24 mouse cellular contexts compared by ENCODE assay signal in genomic region chr17:29000465-29000864, GRCm38 (mm10). TPM values are rescaled to one million over a fixed set of nuclear protein-coding genes. Genes with fewer than 3 reads are reported as not detected.
"Had no signal": no experiment of that assay in that cellular context is flagged by ENCODE, and none has a peak within 500 bp of the region (broad histone marks: within the 10 kb centered on the region; RNA-seq: fewer than 3 reads in every experiment).

No protein-coding gene starts in this region.

- H3K4me3 ChIP-seq: limb, embryonic 12.5 days; liver, embryonic 13.5 days; midbrain, embryonic 10.5 days; midbrain, embryonic 15.5 days; neural tube, embryonic 13.5 days; stomach, embryonic 15.5 days had no signal

- H3K9ac ChIP-seq: limb, embryonic 12.5 days; liver, embryonic 13.5 days; liver, postnatal 0 days; midbrain, embryonic 15.5 days; neural tube, embryonic 13.5 days; stomach, embryonic 15.5 days had no signal

- DNase-seq: kidney, adult 11 months; kidney, adult 9 months; kidney, postnatal 36 days; layer of hippocampus, adult 9-11 months; layer of hippocampus, postnatal 36 days; liver; liver, embryonic 13.5 days; liver, postnatal 0 days; right cerebral cortex, adult 18-20 months; right cerebral cortex, postnatal 25 days; thymus, postnatal 36 days had no signal

- H3K4me2 ChIP-seq: limb, embryonic 12.5 days; liver, embryonic 13.5 days; midbrain, embryonic 15.5 days; neural tube, embryonic 13.5 days; stomach, embryonic 15.5 days had no signal

- H3K27ac ChIP-seq: kidney, postnatal 0 days; limb, embryonic 12.5 days; liver, embryonic 13.5 days; macrophage; midbrain, embryonic 10.5 days; midbrain, embryonic 15.5 days; neural tube, embryonic 13.5 days; stomach, embryonic 15.5 days had no signal

- H3K27me3 ChIP-seq: limb, embryonic 12.5 days; liver, embryonic 13.5 days; midbrain, embryonic 15.5 days; neural tube, embryonic 13.5 days; stomach, embryonic 15.5 days had no signal

- ATAC-seq: liver, postnatal 0 days; midbrain, embryonic 15.5 days had no signal

- H3K9me3 ChIP-seq: limb, embryonic 12.5 days; liver, embryonic 13.5 days; midbrain, embryonic 10.5 days; midbrain, embryonic 15.5 days; neural tube, embryonic 13.5 days; stomach, embryonic 15.5 days had no signal

RNA-seq across cellular contexts. Expression of gene Pxt1, which starts 56.8 kb away (rescaled TPM):
- total RNA-seq: layer of hippocampus, adult 18-20 months; layer of hippocampus, postnatal 36 days; left cerebral cortex, adult 8-10 months; left cerebral cortex, postnatal 25 days had no signal
- polyA plus RNA-seq: intestine, embryonic 14.5 days; kidney, postnatal 0 days; macrophage; midbrain, embryonic 10.5 days; neural tube, embryonic 13.5 days; small intestine, adult 2 months; stomach, embryonic 15.5 days; thymus, postnatal 0 days had no signal
